Mouse (Mus musculus) neural tube, embryonic 12.5 days (tissue): ENCODE results near the gene Snapc5. TPM values are rescaled to one million over a fixed set of nuclear protein-coding genes. Genes with fewer than 3 reads are reported as not detected.
"Not testable (repeated sequence)": the region's sequence is repeated elsewhere in the genome, so short reads cannot be mapped to it uniquely, and the experiment has no call there.

Experiments used
- ATAC-seq: fragments of 200-750 bp; cut with Nextera tagmentation; 2 replicates; pipeline ENCODE4 v1.8.0; 2017; ENCODE audit warnings: low read depth, mild to moderate bottlenecking, moderate TSS enrichment, moderate library complexity; ENCODE audit not compliant: low FRiP score
- H3K27ac ChIP-seq: fragments of 300-500 bp; sonication (generic); 2 replicates; pipeline ENCODE4 v1.5.1; 2016
- H3K27me3 ChIP-seq: fragments of 300-500 bp; sonication (generic); replicated peaks from 2 replicates; pipeline ENCODE4 v1.6.1; 2016; ENCODE audit warnings: mild to moderate bottlenecking
- H3K36me3 ChIP-seq: fragments of 300-500 bp; sonication (generic); 2 replicates; pipeline ENCODE4 v1.6.1; 2016; ENCODE audit warnings: mild to moderate bottlenecking
- H3K4me1 ChIP-seq: fragments of 300-500 bp; sonication (generic); 2 replicates; pipeline ENCODE4 v1.6.1; 2016
- H3K4me2 ChIP-seq: fragments of 300-500 bp; sonication (generic); replicated peaks from 2 replicates; pipeline ENCODE4 v1.6.1; 2016; ENCODE audit warnings: mild to moderate bottlenecking
- H3K4me3 ChIP-seq: fragments of 300-500 bp; sonication (generic); 2 replicates; pipeline ENCODE4 v1.5.1; 2016
- H3K9ac ChIP-seq: fragments of 300-500 bp; sonication (generic); 2 replicates; pipeline ENCODE4 v1.6.1; 2016; ENCODE audit warnings: mild to moderate bottlenecking
- H3K9me3 ChIP-seq: fragments of 300-500 bp; sonication (generic); 2 replicates; pipeline ENCODE4 v1.6.1; 2016; ENCODE audit warnings: mild to moderate bottlenecking
- WGBS: fragments of 180-500 bp; shearing (Covaris S2); methylation state at CpG from one replicate; pipeline ENCODE4 v1.1.7; 2016; 5-methylcytosine and 5-hydroxymethylcytosine counted together
- polyA plus RNA-seq: library from polyadenylated mRNA; unstranded; fragments of >200 nt; fragmentation: Nextera tagmentation; extraction: Ambion mirVana; gene quantifications from 2 replicates; pipeline ENCODE4 v1.2.1, GENCODE M21; 2016

The Snapc5 gene
- polyA plus RNA-seq, 1 experiment from 2014 or later = 35.0 TPM

GRCm38 (mm10) chr9:64174766-64175165 lies 4.3 kb upstream of the Snapc5 start:
- Histone ChIP-seq H3K4me3 (no peak overlapping the region), H3K9ac (no peak overlapping the region)

GRCm38 (mm10) chr9:64175378-64175777 lies 3.7 kb upstream of the Snapc5 start:
- Histone ChIP-seq H3K9ac (no peak overlapping the region), H3K4me3 (no peak overlapping the region), H3K27ac (no peak overlapping the region), H3K9me3 (no peaks in the 10 kb centered on the region), H3K4me2 (no peak overlapping the region), H3K36me3 (peaks cover 38% of the 10 kb centered on the region), H3K27me3 (no peaks in the 10 kb centered on the region), H3K4me1 (peaks cover 24% of the 10 kb centered on the region)
- ATAC-seq = no peak
- 90% methylated on average over 11 of the region's 11 CpGs for WGBS

More at GRCm38 (mm10) chr9:64174766-64175165, 4.3 kb upstream of the Snapc5 start:
- no peak for ATAC-seq
- Histone ChIP-seq H3K27ac (no peak overlapping the region), H3K4me2 (peak overlapping the region; percentile 81), H3K36me3 (peaks cover 38% of the 10 kb centered on the region), H3K4me1 (peaks cover 20% of the 10 kb centered on the region), H3K9me3 (no peaks in the 10 kb centered on the region), H3K27me3 (no peaks in the 10 kb centered on the region)
- 68% methylated on average over 8 of the region's 8 CpGs for WGBS

GRCm38 (mm10) chr9:64178610-64178973 lies 482 bp upstream of the Snapc5 start:
- Histone ChIP-seq H3K27me3 (no peaks in the 10 kb centered on the region), H3K4me1 (peaks cover 21% of the 10 kb centered on the region), H3K4me2 (peak overlapping the region; percentile 65), H3K27ac (peak overlapping the region; percentile 15; the same call in 1 of the 2 replicates), H3K36me3 (peaks cover 52% of the 10 kb centered on the region), H3K9me3 (no peaks in the 10 kb centered on the region), H3K4me3 (peak overlapping the region; percentile 68; the same call in 1 of the 2 replicates), H3K9ac (0 out of 2 replicates have a peak overlapping the region, but pooled peaks have one; percentile 69)
- 42% methylated on average over 3 of the region's 3 CpGs for WGBS
- ATAC-seq = peak; percentile 70

GRCm38 (mm10) chr9:64183295-64183694 lies 4.2 kb downstream of the Snapc5 start:
- 92% methylated on average over 5 of the region's 5 CpGs for WGBS
- peaks cover 42% of the 10 kb centered on the region for H3K36me3 ChIP-seq
- ATAC-seq, H3K9me3 ChIP-seq, H3K9ac ChIP-seq, H3K4me3 ChIP-seq, H3K27me3 ChIP-seq, H3K27ac ChIP-seq, H3K4me2 ChIP-seq, H3K4me1 ChIP-seq: not testable (repeated sequence)

GRCm38 (mm10) chr9:64184166-64184840 lies 5.2 kb downstream of the Snapc5 start:
- no peak for ATAC-seq
- no peak overlapping the region for H3K9ac ChIP-seq
- no peaks in the 10 kb centered on the region for H3K9me3 ChIP-seq
- H3K36me3 ChIP-seq = peaks cover 46% of the 10 kb centered on the region
- no peak overlapping the region for H3K27ac ChIP-seq
- no peaks in the 10 kb centered on the region for H3K27me3 ChIP-seq
- no peak overlapping the region for H3K4me3 ChIP-seq
- H3K4me2 ChIP-seq = no peak overlapping the region
- 93% methylated on average over 5 of the region's 5 CpGs for WGBS
- peaks cover 7% of the 10 kb centered on the region for H3K4me1 ChIP-seq

- no peaks in the 10 kb centered on the region for H3K9me3 ChIP-seq
- H3K27ac ChIP-seq = no peak overlapping the region
- H3K27me3 ChIP-seq = no peaks in the 10 kb centered on the region
- ATAC-seq = no peak
- no peaks in the 10 kb centered on the region for H3K4me1 ChIP-seq
- WGBS = 100% methylated on average over 1 of the region's 1 CpGs
- H3K9ac ChIP-seq = no peak overlapping the region
- no peak overlapping the region for H3K4me2 ChIP-seq
- H3K36me3 ChIP-seq = peaks cover 31% of the 10 kb centered on the region
- no peak overlapping the region for H3K4me3 ChIP-seq
These were observed 14.8 kb downstream of the Snapc5 start for GRCm38 (mm10) chr9:64193879-64194278.

- Histone ChIP-seq H3K4me2 (no peak overlapping the region), H3K27me3 (no peaks in the 10 kb centered on the region), H3K4me3 (no peak overlapping the region), H3K36me3 (peaks cover 18% of the 10 kb centered on the region), H3K27ac (no peak overlapping the region), H3K4me1 (no peaks in the 10 kb centered on the region), H3K9ac (no peak overlapping the region), H3K9me3 (no peaks in the 10 kb centered on the region)
- 83% methylated on average over 4 of the region's 4 CpGs for WGBS
- ATAC-seq = no peak
These were observed 16.5 kb downstream of the Snapc5 start for GRCm38 (mm10) chr9:64195554-64195953.

GRCm38 (mm10) chr9:64197524-64197923 lies 18.4 kb downstream of the Snapc5 start:
- H3K4me2 ChIP-seq = no peak overlapping the region
- no peaks in the 10 kb centered on the region for H3K4me1 ChIP-seq
- no peak overlapping the region for H3K9ac ChIP-seq
- no peak for ATAC-seq
- H3K36me3 ChIP-seq = peaks cover 8% of the 10 kb centered on the region
- no peak overlapping the region for H3K27ac ChIP-seq
- 83% methylated on average over 8 of the region's 8 CpGs for WGBS
- no peaks in the 10 kb centered on the region for H3K9me3 ChIP-seq
- no peaks in the 10 kb centered on the region for H3K27me3 ChIP-seq
- H3K4me3 ChIP-seq = no peak overlapping the region

GRCm38 (mm10) chr9:64198068-64198762 lies 19.1 kb downstream of the Snapc5 start:
- Histone ChIP-seq H3K9me3 (no peaks in the 10 kb centered on the region), H3K9ac (no peak overlapping the region), H3K27me3 (no peaks in the 10 kb centered on the region), H3K4me2 (no peak overlapping the region), H3K4me1 (no peaks in the 10 kb centered on the region), H3K36me3 (peaks cover 15% of the 10 kb centered on the region), H3K27ac (no peak overlapping the region), H3K4me3 (no peak overlapping the region)
- 89% methylated on average over 5 of the region's 5 CpGs for whole genome bisulfite sequencing
- ATAC-seq = no peak

- H3K4me3 ChIP-seq, H3K27ac ChIP-seq, ATAC-seq, H3K9me3 ChIP-seq, H3K27me3 ChIP-seq, H3K9ac ChIP-seq, H3K4me2 ChIP-seq, H3K4me1 ChIP-seq: not testable (repeated sequence)
- peaks cover 20% of the 10 kb centered on the region for H3K36me3 ChIP-seq
- 94% methylated on average over 7 of the region's 7 CpGs for WGBS
These were observed 19.8 kb downstream of the Snapc5 start for GRCm38 (mm10) chr9:64198763-64199418.

GRCm38 (mm10) chr9:64199897-64200296 lies 20.8 kb downstream of the Snapc5 start:
- Histone ChIP-seq H3K27me3 (no peaks in the 10 kb centered on the region), H3K36me3 (peaks cover 27% of the 10 kb centered on the region), H3K4me2 (no peak overlapping the region), H3K27ac (no peak overlapping the region), H3K9me3 (no peaks in the 10 kb centered on the region), H3K9ac (no peak overlapping the region), H3K4me3 (no peak overlapping the region), H3K4me1 (no peaks in the 10 kb centered on the region)
- WGBS = 73% methylated on average over 2 of the region's 2 CpGs
- ATAC-seq = no peak

- H3K9ac ChIP-seq = no peak overlapping the region
- H3K27me3 ChIP-seq = no peaks in the 10 kb centered on the region
- H3K4me2 ChIP-seq = no peak overlapping the region
- H3K9me3 ChIP-seq = no peaks in the 10 kb centered on the region
- no peak overlapping the region for H3K4me3 ChIP-seq
- no peaks in the 10 kb centered on the region for H3K4me1 ChIP-seq
- ATAC-seq = no peak
- peaks cover 27% of the 10 kb centered on the region for H3K36me3 ChIP-seq
- H3K27ac ChIP-seq = no peak overlapping the region
These were observed 23.3 kb downstream of the Snapc5 start for GRCm38 (mm10) chr9:64202331-64202730.
